19 mouse cellular contexts compared by ENCODE assay signal in genomic region chr6:12772799-12773198, GRCm38 (mm10). TPM values are rescaled to one million over a fixed set of nuclear protein-coding genes. Genes with fewer than 3 reads are reported as not detected.
"Had no signal": no experiment of that assay in that cellular context is flagged by ENCODE, and none has a peak within 500 bp of the region (broad histone marks: within the 10 kb centered on the region; RNA-seq: fewer than 3 reads in every experiment).

No protein-coding gene starts in this region.

- H3K4me1 ChIP-seq: midbrain, embryonic 10.5 days; neural tube, embryonic 13.5 days; neural tube, embryonic 15.5 days had no signal

- H3K36me3 ChIP-seq: midbrain, embryonic 10.5 days; neural tube, embryonic 13.5 days; neural tube, embryonic 15.5 days had no signal

- H3K9me3 ChIP-seq: neural tube, embryonic 13.5 days; neural tube, embryonic 15.5 days had no signal

- H3K4me3 ChIP-seq: midbrain, embryonic 10.5 days; myocyte; neural tube, embryonic 13.5 days; neural tube, embryonic 15.5 days had no signal

- H3K27me3 ChIP-seq: neural tube, embryonic 13.5 days; neural tube, embryonic 15.5 days had no signal

- H3K9ac ChIP-seq: lung, embryonic 14.5 days; neural tube, embryonic 13.5 days; neural tube, embryonic 15.5 days had no signal

- H3K27ac ChIP-seq: midbrain, embryonic 10.5 days; neural tube, embryonic 13.5 days; neural tube, embryonic 15.5 days had no signal

- DNase-seq: lung, adult 18-20 months; lung, embryonic 14.5 days; lung, postnatal 10 days; lung, postnatal 4 days; midbrain, embryonic 14.5 days; retina, postnatal 1 day; right cerebral cortex, adult 18-20 months; right cerebral cortex, postnatal 25 days; right cerebral cortex, postnatal 4 days; spleen, adult 18-20 months; thymus, adult 18-20 months; thymus, postnatal 14 days; thymus, postnatal 36 days had no signal

- H3K4me2 ChIP-seq: lung, embryonic 14.5 days; neural tube, embryonic 13.5 days; neural tube, embryonic 15.5 days had no signal

- ATAC-seq: midbrain, embryonic 16.5 days had no signal

RNA-seq across cellular contexts. Expression of gene Thsd7a, which starts 23.6 kb away (rescaled TPM):
- total RNA-seq: megakaryocyte-erythroid progenitor cell, adult 5-6 weeks had no signal
